Mouse (Mus musculus): ENCODE data around the gene Bloc1s5. TPM values are rescaled to one million over a fixed set of nuclear protein-coding genes. Genes with fewer than 3 reads are reported as not detected.

Gene Bloc1s5
- polyA plus RNA-seq, 1 experiment = 7.1 TPM

- TF ChIP-seq CTCF (IDR thresholded peaks at IDR 0.05; ENCODE audit: extremely low read depth, insufficient read depth, low read length) (no peak), POLR2A (IDR thresholded peaks at IDR 0.05; ENCODE audit: extremely low read depth, insufficient read depth, low read length) (no peak)
- Histone ChIP-seq H3K27ac (ENCODE audit: insufficient read depth, low read length) (no peak overlapping the region), H3K4me1 (ENCODE audit: control insufficient read depth, insufficient read depth, low read length) (no peaks in the 10 kb centered on the region), H3K4me3 (ENCODE audit: insufficient read depth, low read length) (no peak overlapping the region)
These were observed 87.2 kb downstream of the Bloc1s5 start for GRCm38 (mm10) chr13:38547717-38548116.

GRCm38 (mm10) chr13:38546754-38547153, 88.2 kb downstream of the Bloc1s5 start:
- Histone ChIP-seq H3K4me3 (ENCODE audit: insufficient read depth, low read length) (no peak overlapping the region), H3K4me1 (ENCODE audit: control insufficient read depth, insufficient read depth, low read length) (no peaks in the 10 kb centered on the region), H3K27ac (ENCODE audit: insufficient read depth, low read length) (no peak overlapping the region)
- TF ChIP-seq POLR2A (IDR thresholded peaks at IDR 0.05; ENCODE audit: extremely low read depth, insufficient read depth, low read length) = no peak
- TF ChIP-seq CTCF (IDR thresholded peaks at IDR 0.05; ENCODE audit: extremely low read depth, insufficient read depth, low read length) = no peak

GRCm38 (mm10) chr13:38545460-38545859, 89.4 kb downstream of the Bloc1s5 start:
- no peak overlapping the region for H3K27ac ChIP-seq (ENCODE audit: insufficient read depth, low read length)
- H3K4me3 ChIP-seq (ENCODE audit: insufficient read depth, low read length) = no peak overlapping the region
- TF ChIP-seq POLR2A (IDR thresholded peaks at IDR 0.05; ENCODE audit: extremely low read depth, insufficient read depth, low read length) (no peak), CTCF (IDR thresholded peaks at IDR 0.05; ENCODE audit: extremely low read depth, insufficient read depth, low read length) (no peak)
- H3K4me1 ChIP-seq (ENCODE audit: control insufficient read depth, insufficient read depth, low read length) = no peaks in the 10 kb centered on the region

GRCm38 (mm10) chr13:38544769-38545445, 90.0 kb downstream of the Bloc1s5 start:
- Histone ChIP-seq H3K4me3 (ENCODE audit: insufficient read depth, low read length) (no peak overlapping the region), H3K27ac (ENCODE audit: insufficient read depth, low read length) (no peak overlapping the region), H3K4me1 (ENCODE audit: control insufficient read depth, insufficient read depth, low read length) (no peaks in the 10 kb centered on the region)
- no peak for TF ChIP-seq POLR2A (IDR thresholded peaks at IDR 0.05; ENCODE audit: extremely low read depth, insufficient read depth, low read length)
- TF ChIP-seq CTCF (IDR thresholded peaks at IDR 0.05; ENCODE audit: extremely low read depth, insufficient read depth, low read length) = no peak

GRCm38 (mm10) chr13:38543455-38544125, 91.3 kb downstream of the Bloc1s5 start:
- no peak overlapping the region for H3K27ac ChIP-seq (ENCODE audit: insufficient read depth, low read length)
- H3K4me1 ChIP-seq (ENCODE audit: control insufficient read depth, insufficient read depth, low read length) = no peaks in the 10 kb centered on the region
- no peak overlapping the region for H3K4me3 ChIP-seq (ENCODE audit: insufficient read depth, low read length)
- TF ChIP-seq CTCF (IDR thresholded peaks at IDR 0.05; ENCODE audit: extremely low read depth, insufficient read depth, low read length) = no peak
- TF ChIP-seq POLR2A (IDR thresholded peaks at IDR 0.05; ENCODE audit: extremely low read depth, insufficient read depth, low read length) = no peak

Other genes starting within 250 kb of the Bloc1s5 start
- gene Txndc5, start 106.3 kb downstream of the Bloc1s5 start, polyA plus RNA-seq (2012; rRNA removed) = 35.8 and 38.9 TPM in 2 replicates
- gene Eef1e1, start 23.9 kb upstream of the Bloc1s5 start, polyA plus RNA-seq (2012; rRNA removed) = 13.8 and 17.5 TPM in 2 replicates